Mouse (Mus musculus) midbrain, embryonic 11.5 days (tissue): ENCODE measurements around the gene Tstd3. TPM values are rescaled to one million over a fixed set of nuclear protein-coding genes. Genes with fewer than 3 reads are reported as not detected.
"Not testable (repeated sequence)": the region's sequence is repeated elsewhere in the genome, so short reads cannot be mapped to it uniquely, and the experiment has no call there.

Experiments
- ATAC-seq: fragments of 200-750 bp; cut with Nextera tagmentation; 2 replicates; pipeline ENCODE4 v1.8.0; 2017; ENCODE audit warnings: moderate TSS enrichment, moderate library complexity; ENCODE audit not compliant: low FRiP score
- DNase-seq: peaks from one replicate; pipeline ENCODE4 v3.0.0; 2015; ENCODE audit warnings: low spot score; ENCODE audit errors: missing footprints
- H3K27ac ChIP-seq: fragments of 300-500 bp; sonication (generic); 2 replicates; pipeline ENCODE4 v1.5.1; 2014; ENCODE audit warnings: low read depth, low read length
- H3K27me3 ChIP-seq: fragments of 300-500 bp; sonication (generic); 2 replicates; pipeline ENCODE4 v1.6.1; 2014; ENCODE audit warnings: mild to moderate bottlenecking, low read length, moderate library complexity, mixed read lengths; ENCODE audit not compliant: control insufficient read depth, insufficient read depth
- H3K36me3 ChIP-seq: fragments of 300-500 bp; sonication (generic); 2 replicates; pipeline ENCODE4 v1.6.1; 2014; ENCODE audit warnings: mild to moderate bottlenecking, low read length, moderate library complexity, mixed read lengths; ENCODE audit not compliant: control insufficient read depth, insufficient read depth
- H3K4me1 ChIP-seq: fragments of 300-500 bp; sonication (generic); 2 replicates; pipeline ENCODE4 v1.6.1; 2014; ENCODE audit warnings: low read length; ENCODE audit not compliant: control insufficient read depth, insufficient read depth
- H3K4me2 ChIP-seq: fragments of 300-500 bp; sonication (generic); 2 replicates; pipeline ENCODE4 v1.6.1; 2014; ENCODE audit warnings: mild to moderate bottlenecking, moderate library complexity
- H3K4me3 ChIP-seq: fragments of 300-500 bp; sonication (generic); 2 replicates; pipeline ENCODE4 v1.5.1; 2014; ENCODE audit warnings: low read depth, low read length
- H3K9ac ChIP-seq: fragments of 300-500 bp; sonication (generic); 2 replicates; pipeline ENCODE4 v1.6.1; 2014; ENCODE audit warnings: low read length
- H3K9me3 ChIP-seq: fragments of 300-500 bp; sonication (generic); 2 replicates; pipeline ENCODE4 v1.6.1; 2016; ENCODE audit warnings: low read length; ENCODE audit not compliant: control insufficient read depth
- WGBS: fragments of 180-500 bp; shearing (Covaris S2); extraction: QIAGEN DNeasy Blood & Tissue Kit; methylation state at CpG from one replicate; pipeline ENCODE4 v1.1.7; 2014; 5-methylcytosine and 5-hydroxymethylcytosine counted together
- polyA plus RNA-seq: library from polyadenylated mRNA; unstranded; fragments of >200 nt; fragmentation: Nextera tagmentation; extraction: Ambion mirVana; gene quantifications from 2 replicates; pipeline ENCODE4 v1.2.1, GENCODE M21; 2014

The Tstd3 gene
- polyA plus RNA-seq, 1 experiment from 2014 or later = 32.3 TPM

GRCm38 (mm10) chr4:21763827-21764226, 3.2 kb downstream of the Tstd3 start:
- Histone ChIP-seq H3K9ac (no peak overlapping the region), H3K36me3 (no peaks in the 10 kb centered on the region; the same call in 1 of the 2 replicates), H3K9me3 (no peaks in the 10 kb centered on the region), H3K4me2 (no peak overlapping the region), H3K27ac (no peak overlapping the region), H3K4me1 (peaks cover 4% of the 10 kb centered on the region), H3K4me3 (no peak overlapping the region), H3K27me3 (no peaks in the 10 kb centered on the region)
- no peak for DNase-seq
- ATAC-seq = no peak
- 76% methylated on average over 4 of the region's 4 CpGs for WGBS

- 92% methylated on average over 9 of the region's 9 CpGs for WGBS
- Histone ChIP-seq H3K27me3 (no peaks in the 10 kb centered on the region), H3K4me3 (no peak overlapping the region), H3K9ac (no peak overlapping the region), H3K4me1 (peaks cover 4% of the 10 kb centered on the region), H3K36me3 (no peaks in the 10 kb centered on the region; the same call in 1 of the 2 replicates), H3K9me3 (no peaks in the 10 kb centered on the region), H3K27ac (no peak overlapping the region), H3K4me2 (no peak overlapping the region)
- ATAC-seq (no peak), DNase-seq (no peak)
These were observed 5.4 kb downstream of the Tstd3 start for GRCm38 (mm10) chr4:21761416-21762160.

GRCm38 (mm10) chr4:21758860-21759259, 8.2 kb downstream of the Tstd3 start:
- no peaks in the 10 kb centered on the region for H3K4me1 ChIP-seq
- WGBS = 60% methylated on average over 1 of the region's 1 CpGs
- no peak overlapping the region for H3K9ac ChIP-seq
- no peak overlapping the region for H3K4me3 ChIP-seq
- DNase-seq = no peak
- no peaks in the 10 kb centered on the region for H3K27me3 ChIP-seq
- H3K9me3 ChIP-seq = no peaks in the 10 kb centered on the region
- H3K36me3 ChIP-seq = no peaks in the 10 kb centered on the region; the same call in 1 of the 2 replicates
- H3K27ac ChIP-seq = no peak overlapping the region
- no peak overlapping the region for H3K4me2 ChIP-seq
- ATAC-seq = no peak

- Histone ChIP-seq H3K4me2 (no peak overlapping the region), H3K4me1 (no peaks in the 10 kb centered on the region), H3K27me3 (no peaks in the 10 kb centered on the region), H3K9ac (no peak overlapping the region), H3K27ac (no peak overlapping the region), H3K36me3 (no peaks in the 10 kb centered on the region; the same call in 1 of the 2 replicates), H3K9me3 (no peaks in the 10 kb centered on the region), H3K4me3 (no peak overlapping the region)
- DNase-seq (no peak), ATAC-seq (no peak)
- WGBS = 67% methylated on average over 4 of the region's 4 CpGs
These were observed 11.8 kb downstream of the Tstd3 start for GRCm38 (mm10) chr4:21755123-21755789.

- DNase-seq (no peak), ATAC-seq (no peak)
- Histone ChIP-seq H3K4me3 (no peak overlapping the region), H3K27me3 (no peaks in the 10 kb centered on the region), H3K9me3 (no peaks in the 10 kb centered on the region), H3K4me2 (no peak overlapping the region), H3K9ac (no peak overlapping the region), H3K27ac (no peak overlapping the region), H3K4me1 (no peaks in the 10 kb centered on the region), H3K36me3 (no peaks in the 10 kb centered on the region; the same call in 1 of the 2 replicates)
- WGBS = 87% methylated on average over 5 of the region's 5 CpGs
These were observed 21.3 kb downstream of the Tstd3 start for GRCm38 (mm10) chr4:21745723-21746122.

GRCm38 (mm10) chr4:21744142-21744541, 22.9 kb downstream of the Tstd3 start:
- H3K27me3 ChIP-seq, ATAC-seq, H3K4me1 ChIP-seq, H3K36me3 ChIP-seq, DNase-seq, H3K4me3 ChIP-seq, H3K9me3 ChIP-seq, H3K27ac ChIP-seq, H3K9ac ChIP-seq, H3K4me2 ChIP-seq: not testable (repeated sequence)
- WGBS = 94% methylated on average over 8 of the region's 8 CpGs

GRCm38 (mm10) chr4:21739169-21739568, 27.8 kb downstream of the Tstd3 start:
- DNase-seq = no peak
- WGBS = 96% methylated on average over 4 of the region's 4 CpGs
- Histone ChIP-seq H3K9ac (no peak overlapping the region), H3K27me3 (no peaks in the 10 kb centered on the region), H3K4me1 (no peaks in the 10 kb centered on the region), H3K9me3 (no peaks in the 10 kb centered on the region), H3K36me3 (no peaks in the 10 kb centered on the region; the same call in 1 of the 2 replicates), H3K4me2 (no peak overlapping the region), H3K4me3 (no peak overlapping the region), H3K27ac (no peak overlapping the region)
- no peak for ATAC-seq

GRCm38 (mm10) chr4:21727615-21728165, 39.3 kb downstream of the Tstd3 start, which contains the start of gene Ccnc:
TSS of gene Ccnc (plus strand) at chr4:21727701.
- Histone ChIP-seq H3K4me2 (peak within 1 kb of the TSS; percentile 60), H3K4me1 (peaks cover 5% of the 10 kb centered on the region; the same call in 1 of the 2 replicates), H3K27ac (peak within 1 kb of the TSS; percentile 41), H3K4me3 (peak within 1 kb of the TSS; percentile 88), H3K27me3 (no peaks in the 10 kb centered on the region), H3K36me3 (no peaks in the 10 kb centered on the region), H3K9ac (peak within 1 kb of the TSS; percentile 91), H3K9me3 (no peaks in the 10 kb centered on the region)
- under 1% methylated on average over 37 of the region's 37 CpGs for WGBS
- ATAC-seq = peak; percentile 96
- no peak for DNase-seq
